Mouse (Mus musculus) liver, embryonic 13.5 days (tissue): ENCODE results near the gene Cd9. TPM values are rescaled to one million over a fixed set of nuclear protein-coding genes. Genes with fewer than 3 reads are reported as not detected.

ENCODE experiments used
- ATAC-seq: fragments of 200-750 bp; cut with Nextera tagmentation; 2 replicates; pipeline ENCODE4 v1.8.0; 2017; ENCODE audit warnings: low read depth, mild to moderate bottlenecking, moderate number of reproducible peaks, moderate library complexity
- DNase-seq: peaks from one replicate; pipeline ENCODE4 v3.0.0; 2022
- H3K27ac ChIP-seq: fragments of 300-500 bp; sonication (generic); 2 replicates; pipeline ENCODE4 v1.5.1; 2015; ENCODE audit warnings: moderate library complexity, mild to moderate bottlenecking, inconsistent platforms
- H3K27me3 ChIP-seq: fragments of 300-500 bp; sonication (generic); 2 replicates; pipeline ENCODE4 v1.6.1; 2015; ENCODE audit warnings: mild to moderate bottlenecking, inconsistent platforms
- H3K36me3 ChIP-seq: fragments of 300-500 bp; sonication (generic); 2 replicates; pipeline ENCODE4 v1.6.1; 2015; ENCODE audit warnings: mild to moderate bottlenecking, inconsistent platforms
- H3K4me1 ChIP-seq: fragments of 300-500 bp; sonication (generic); replicated peaks from 2 replicates; pipeline ENCODE4 v1.6.1; 2015; ENCODE audit warnings: inconsistent platforms
- H3K4me2 ChIP-seq: fragments of 300-500 bp; sonication (generic); 2 replicates; pipeline ENCODE4 v1.6.1; 2015; ENCODE audit warnings: inconsistent platforms, mild to moderate bottlenecking, moderate library complexity
- H3K4me3 ChIP-seq: fragments of 300-500 bp; sonication (generic); replicated peaks from 2 replicates; pipeline ENCODE4 v1.5.1; 2015; ENCODE audit warnings: mild to moderate bottlenecking, inconsistent platforms
- H3K9ac ChIP-seq: fragments of 300-500 bp; sonication (generic); 2 replicates; pipeline ENCODE4 v1.6.1; 2015; ENCODE audit warnings: mild to moderate bottlenecking, inconsistent platforms
- H3K9me3 ChIP-seq: fragments of 300-500 bp; sonication (generic); replicated peaks from 2 replicates; pipeline ENCODE4 v1.6.1; 2016; ENCODE audit warnings: inconsistent platforms
- WGBS: fragments of 180-500 bp; shearing (Covaris S2); methylation state at CpG from one replicate; pipeline ENCODE4 v1.1.7; 2015; ENCODE audit not compliant: insufficient replicate concordance; 5-methylcytosine and 5-hydroxymethylcytosine counted together
- polyA plus RNA-seq: library from polyadenylated mRNA; unstranded; fragments of >200 nt; fragmentation: Nextera tagmentation; extraction: Ambion mirVana; gene quantifications from 2 replicates; pipeline ENCODE4 v1.2.1, GENCODE M21; 2015

The Cd9 gene
- 92.5 and 94.7 TPM in 2 replicates for polyA plus RNA-seq

GRCm38 (mm10) chr6:125494092-125494871, at the start of gene Cd9:
Gene Cd9, minus strand, starts transcription at chr6:125494791.
- peak within 1 kb of the TSS; percentile 2; the same call in 1 of the 2 replicates for H3K27ac ChIP-seq

GRCm38 (mm10) chr6:125541296-125541695, 46.7 kb upstream of the Cd9 start:
- Histone ChIP-seq H3K27ac (peak overlapping the region; percentile 14; the same call in 1 of the 2 replicates), H3K4me2 (no peak overlapping the region), H3K4me3 (no peak overlapping the region), H3K27me3 (0 out of 2 replicates have a peak, but pooled peaks cover 2% of the 10 kb centered on the region), H3K9me3 (no peaks in the 10 kb centered on the region), H3K36me3 (no peaks in the 10 kb centered on the region), H3K9ac (no peak overlapping the region), H3K4me1 (peaks cover 29% of the 10 kb centered on the region)
- ATAC-seq = peak; percentile 77
- peak; percentile 11 for DNase-seq
- WGBS = 17% methylated on average over 6 of the region's 6 CpGs

More at GRCm38 (mm10) chr6:125494092-125494871, at the start of gene Cd9:
- Histone ChIP-seq H3K4me3 (peak within 1 kb of the TSS; percentile 62), H3K36me3 (no peaks in the 10 kb centered on the region), H3K4me2 (peak within 1 kb of the TSS; percentile 77), H3K9ac (peak within 1 kb of the TSS; percentile 68), H3K27me3 (peaks cover 35% of the 10 kb centered on the region), H3K4me1 (peaks cover 43% of the 10 kb centered on the region), H3K9me3 (no peaks in the 10 kb centered on the region)
- DNase-seq (no peak), ATAC-seq (peak; percentile 68)
- WGBS = under 1% methylated on average over 60 of the region's 61 CpGs

GRCm38 (mm10) chr6:125540826-125541225, 46.2 kb upstream of the Cd9 start:
- 45% methylated on average over 6 of the region's 6 CpGs for WGBS
- H3K36me3 ChIP-seq = no peaks in the 10 kb centered on the region
- peaks cover 29% of the 10 kb centered on the region for H3K4me1 ChIP-seq
- no peaks in the 10 kb centered on the region for H3K9me3 ChIP-seq
- no peak overlapping the region for H3K4me2 ChIP-seq
- DNase-seq (no peak), ATAC-seq (no peak)
- no peak overlapping the region for H3K4me3 ChIP-seq
- H3K9ac ChIP-seq = no peak overlapping the region
- peak overlapping the region; percentile 2 for H3K27ac ChIP-seq
- no peaks in the 10 kb centered on the region for H3K27me3 ChIP-seq

GRCm38 (mm10) chr6:125540199-125540598, 45.6 kb upstream of the Cd9 start:
- ATAC-seq = peak; percentile 30
- H3K4me3 ChIP-seq = no peak overlapping the region
- H3K27me3 ChIP-seq = no peaks in the 10 kb centered on the region
- DNase-seq = peak; percentile 28
- 0 out of 2 replicates have a peak overlapping the region, but pooled peaks have one; percentile 17 for H3K4me2 ChIP-seq
- peak overlapping the region; percentile 2 for H3K27ac ChIP-seq
- 31% methylated on average over 10 of the region's 10 CpGs for WGBS
- H3K9ac ChIP-seq = no peak overlapping the region
- H3K4me1 ChIP-seq = peaks cover 29% of the 10 kb centered on the region
- no peaks in the 10 kb centered on the region for H3K36me3 ChIP-seq
- no peaks in the 10 kb centered on the region for H3K9me3 ChIP-seq

GRCm38 (mm10) chr6:125539423-125539822, 44.8 kb upstream of the Cd9 start:
- Histone ChIP-seq H3K27ac (no peak overlapping the region), H3K9ac (no peak overlapping the region), H3K27me3 (no peaks in the 10 kb centered on the region), H3K4me1 (peaks cover 36% of the 10 kb centered on the region), H3K9me3 (no peaks in the 10 kb centered on the region), H3K4me3 (no peak overlapping the region), H3K36me3 (no peaks in the 10 kb centered on the region), H3K4me2 (no peak overlapping the region)
- DNase-seq (no peak), ATAC-seq (no peak)
- WGBS = 38% methylated on average over 8 of the region's 8 CpGs

- Histone ChIP-seq H3K27me3 (no peaks in the 10 kb centered on the region), H3K36me3 (no peaks in the 10 kb centered on the region), H3K9ac (no peak overlapping the region), H3K4me2 (no peak overlapping the region), H3K9me3 (no peaks in the 10 kb centered on the region), H3K4me1 (peaks cover 37% of the 10 kb centered on the region), H3K27ac (no peak overlapping the region), H3K4me3 (no peak overlapping the region)
- WGBS = 63% methylated on average over 5 of the region's 5 CpGs
- DNase-seq (no peak), ATAC-seq (no peak)
Observed at GRCm38 (mm10) chr6:125538469-125538868, 43.9 kb upstream of the Cd9 start.

GRCm38 (mm10) chr6:125534990-125535389, 40.4 kb upstream of the Cd9 start:
- Histone ChIP-seq H3K4me2 (no peak overlapping the region), H3K36me3 (no peaks in the 10 kb centered on the region), H3K27ac (no peak overlapping the region), H3K27me3 (no peaks in the 10 kb centered on the region), H3K9ac (no peak overlapping the region), H3K9me3 (no peaks in the 10 kb centered on the region), H3K4me1 (peaks cover 14% of the 10 kb centered on the region), H3K4me3 (no peak overlapping the region)
- ATAC-seq (no peak), DNase-seq (no peak)
- 66% methylated on average over 5 of the region's 5 CpGs for WGBS

- H3K36me3 ChIP-seq = no peaks in the 10 kb centered on the region
- H3K27me3 ChIP-seq = no peaks in the 10 kb centered on the region
- H3K9me3 ChIP-seq = no peaks in the 10 kb centered on the region
- H3K27ac ChIP-seq = no peak overlapping the region
- H3K9ac ChIP-seq = no peak overlapping the region
- 74% methylated on average over 11 of the region's 11 CpGs for WGBS
- no peak for DNase-seq
- no peak for ATAC-seq
- no peak overlapping the region for H3K4me3 ChIP-seq
- peaks cover 8% of the 10 kb centered on the region for H3K4me1 ChIP-seq
- H3K4me2 ChIP-seq = no peak overlapping the region
Observed at GRCm38 (mm10) chr6:125533104-125533650, 38.6 kb upstream of the Cd9 start.

GRCm38 (mm10) chr6:125529479-125529878, 34.9 kb upstream of the Cd9 start:
- no peak overlapping the region for H3K4me3 ChIP-seq
- no peaks in the 10 kb centered on the region for H3K36me3 ChIP-seq
- WGBS = 62% methylated on average over 5 of the region's 5 CpGs
- DNase-seq (no peak), ATAC-seq (no peak)
- no peak overlapping the region for H3K27ac ChIP-seq
- no peak overlapping the region for H3K9ac ChIP-seq
- H3K27me3 ChIP-seq = no peaks in the 10 kb centered on the region
- no peak overlapping the region for H3K4me2 ChIP-seq
- H3K4me1 ChIP-seq = peaks cover 14% of the 10 kb centered on the region
- H3K9me3 ChIP-seq = no peaks in the 10 kb centered on the region

GRCm38 (mm10) chr6:125528614-125529200, 34.1 kb upstream of the Cd9 start:
- DNase-seq (no peak), ATAC-seq (no peak)
- Histone ChIP-seq H3K27me3 (no peaks in the 10 kb centered on the region), H3K9me3 (no peaks in the 10 kb centered on the region), H3K4me3 (no peak overlapping the region), H3K4me2 (no peak overlapping the region), H3K27ac (no peak overlapping the region), H3K4me1 (0 out of 2 replicates have a peak, but pooled peaks cover 12% of the 10 kb centered on the region), H3K36me3 (no peaks in the 10 kb centered on the region), H3K9ac (no peak overlapping the region)
- 70% methylated on average over 8 of the region's 9 CpGs for WGBS

- DNase-seq = no peak
- Histone ChIP-seq H3K9ac (no peak overlapping the region), H3K27me3 (no peaks in the 10 kb centered on the region), H3K4me1 (peaks cover 12% of the 10 kb centered on the region; the same call in 1 of the 2 replicates), H3K4me3 (no peak overlapping the region), H3K9me3 (no peaks in the 10 kb centered on the region), H3K36me3 (no peaks in the 10 kb centered on the region), H3K4me2 (no peak overlapping the region), H3K27ac (no peak overlapping the region)
- no peak for ATAC-seq
- 37% methylated on average over 3 of the region's 3 CpGs for WGBS
Observed at GRCm38 (mm10) chr6:125526066-125526465, 31.5 kb upstream of the Cd9 start.
